In genomic region chr5:105717294-105717693, GRCm38 (mm10) we compare ENCODE assay signal across 10 mouse cellular contexts. TPM values are rescaled to one million over a fixed set of nuclear protein-coding genes. Genes with fewer than 3 reads are reported as not detected.
DNase-seq lines count a peak whose midpoint lies in the region; ATAC-seq and TF ChIP-seq lines count a peak whose summit lies in the region.
"Had no signal": no experiment of that assay in that cellular context is flagged by ENCODE, and none has a peak within 500 bp of the region (broad histone marks: within the 10 kb centered on the region; RNA-seq: fewer than 3 reads in every experiment).

No protein-coding gene starts in this region.

- H3K4me1 ChIP-seq in forebrain, embryonic 10.5 days, result peaks cover 27% of the 10 kb centered on the region
- H3K4me1 ChIP-seq in forebrain, embryonic 11.5 days (replicated peaks; ENCODE audit: control insufficient read depth, insufficient read depth, low read length), result peaks cover 15% of the 10 kb centered on the region; the same call in 1 of the 2 replicates
- H3K4me1 ChIP-seq in stomach, embryonic 15.5 days, result peaks cover 39% of the 10 kb centered on the region
- H3K4me1 ChIP-seq in cerebellum, adult 2 months (ENCODE audit: control insufficient read depth, insufficient read depth, low read length), result no peaks in the 10 kb centered on the region

- H3K27ac ChIP-seq in forebrain, embryonic 10.5 days, result 0 out of 2 replicates have a peak overlapping the region, but pooled peaks have one; percentile 21
- no peak overlapping the region for H3K27ac ChIP-seq in forebrain, embryonic 11.5 days (ENCODE audit: low read depth, low read length)
- peak overlapping the region; percentile 58; the same call in 1 of the 2 replicates for H3K27ac ChIP-seq in stomach, embryonic 15.5 days
- H3K27ac ChIP-seq in cerebellum, adult 2 months (ENCODE audit: insufficient read depth, low read length), result no peak overlapping the region

- no peak overlapping the region for H3K9ac ChIP-seq in forebrain, embryonic 11.5 days (ENCODE audit: low read length)
- H3K9ac ChIP-seq in stomach, embryonic 15.5 days, result no peak overlapping the region

- 85% methylated on average over 7 of the region's 7 CpGs for WGBS in forebrain, embryonic 10.5 days
- WGBS in forebrain, embryonic 11.5 days, result 87% methylated on average over 7 of the region's 7 CpGs
- WGBS in stomach, embryonic 15.5 days, result 50% methylated on average over 7 of the region's 7 CpGs
- WGBS in cerebellum, adult 2 months, result 73% methylated on average over 7 of the region's 7 CpGs

- no peak for DNase-seq in forebrain, embryonic 10.5 days (ENCODE audit: extremely low spot score, low spot score)
- no peak for DNase-seq in forebrain, embryonic 11.5 days (ENCODE audit: low spot score)
- peak; percentile 53 for DNase-seq in lung, postnatal 10 days
- DNase-seq in lung, postnatal 25 days (ENCODE audit: low spot score), result no peak
- DNase-seq in kidney, postnatal 10 days, result peak; percentile 53
- no peak for DNase-seq in cerebellum, adult 2 months
- no peak for DNase-seq in urinary bladder, postnatal 25 days (ENCODE audit: low spot score)
- DNase-seq: left cerebral cortex, postnatal 4 days; right cerebral cortex, adult 18-20 months had no signal

- no peak overlapping the region for H3K4me2 ChIP-seq in forebrain, embryonic 11.5 days (ENCODE audit: low read depth, low read length, severe bottlenecking)
- no peak overlapping the region for H3K4me2 ChIP-seq in stomach, embryonic 15.5 days

- H3K27me3 ChIP-seq in forebrain, embryonic 10.5 days (ENCODE audit: poor library complexity, severe bottlenecking), result no peaks in the 10 kb centered on the region
- H3K27me3 ChIP-seq in forebrain, embryonic 11.5 days (ENCODE audit: control insufficient read depth, insufficient read depth, low read length), result no peaks in the 10 kb centered on the region
- no peaks in the 10 kb centered on the region for H3K27me3 ChIP-seq in stomach, embryonic 15.5 days (replicated peaks)
- no peaks in the 10 kb centered on the region for H3K27me3 ChIP-seq in cerebellum, adult 2 months (ENCODE audit: control insufficient read depth, insufficient read depth, low read length)

- H3K9me3 ChIP-seq in forebrain, embryonic 10.5 days, result no peaks in the 10 kb centered on the region
- no peaks in the 10 kb centered on the region for H3K9me3 ChIP-seq in forebrain, embryonic 11.5 days (ENCODE audit: control insufficient read depth, low read length)
- no peaks in the 10 kb centered on the region for H3K9me3 ChIP-seq in stomach, embryonic 15.5 days

- peaks cover 57% of the 10 kb centered on the region for H3K36me3 ChIP-seq in forebrain, embryonic 10.5 days (replicated peaks)
- H3K36me3 ChIP-seq in forebrain, embryonic 11.5 days (ENCODE audit: control insufficient read depth, insufficient read depth, low read length), result no peaks in the 10 kb centered on the region
- no peaks in the 10 kb centered on the region for H3K36me3 ChIP-seq in stomach, embryonic 15.5 days

- no peak for ATAC-seq in forebrain, embryonic 11.5 days (replicated peaks; ENCODE audit: low FRiP score)
- ATAC-seq in stomach, embryonic 15.5 days (ENCODE audit: insufficient read depth, low FRiP score, low read depth), result no peak

- H3K4me3 ChIP-seq in forebrain, embryonic 10.5 days, result no peak overlapping the region
- no peak overlapping the region for H3K4me3 ChIP-seq in forebrain, embryonic 11.5 days (ENCODE audit: low read depth, low read length)
- H3K4me3 ChIP-seq in stomach, embryonic 15.5 days (replicated peaks), result no peak overlapping the region
- no peak overlapping the region for H3K4me3 ChIP-seq in cerebellum, adult 2 months (replicated peaks; ENCODE audit: insufficient read depth, low read depth, low read length)

- no peak for TF ChIP-seq CTCF in cerebellum, adult 2 months (IDR thresholded peaks at IDR 0.05; ENCODE audit: borderline replicate concordance, insufficient read depth, low read depth, low read length)

- TF ChIP-seq POLR2A in cerebellum, adult 2 months (IDR thresholded peaks at IDR 0.05; ENCODE audit: borderline replicate concordance, insufficient read depth, low read length), result no peak

RNA-seq across cellular contexts. Expression of gene Lrrc8d, which starts 17.5 kb away (rescaled TPM):
- 19.9 and 20.1 TPM in 2 replicates for polyA plus RNA-seq in forebrain, embryonic 10.5 days (2016; fragmentation: Nextera tagmentation; extraction: Ambion mirVana)
- polyA plus RNA-seq in forebrain, embryonic 11.5 days (2014; fragmentation: Nextera tagmentation; extraction: Ambion mirVana), result 26.8 and 28.9 TPM in 2 replicates
- polyA plus RNA-seq in stomach, embryonic 15.5 days (2015; fragmentation: Nextera tagmentation; extraction: Ambion mirVana), result 14.1 and 17.9 TPM in 2 replicates
- polyA plus RNA-seq in cerebellum, adult 2 months (2012; rRNA removed), result 14.8 and 16.3 TPM in 2 replicates

Comparison
In these comparisons a context has a peak if more than half of its experiments do, and no peak if none do; other contexts are left out.
1. DNase-seq: peak in lung, postnatal 10 days (single experiment) and kidney, postnatal 10 days (single experiment); none in forebrain, embryonic 10.5 days (single experiment), forebrain, embryonic 11.5 days (single experiment), lung, postnatal 25 days (single experiment), cerebellum, adult 2 months (0 of 2) and urinary bladder, postnatal 25 days (single experiment).
2. H3K27ac ChIP-seq: peak in forebrain, embryonic 10.5 days (single experiment) and stomach, embryonic 15.5 days (single experiment); none in forebrain, embryonic 11.5 days (single experiment) and cerebellum, adult 2 months (single experiment).